ENCODE assay signal across 8 mouse cellular contexts in genomic region chr12:75701173-75702083, GRCm38 (mm10). TPM values are rescaled to one million over a fixed set of nuclear protein-coding genes. Genes with fewer than 3 reads are reported as not detected.
DNase-seq lines count a peak whose midpoint lies in the region; ATAC-seq lines count a peak whose summit lies in the region.

No protein-coding gene starts in this region.

- 31% methylated on average over 21 of the region's 21 CpGs for WGBS in limb, embryonic 12.5 days
- 34% methylated on average over 21 of the region's 21 CpGs for WGBS in neural tube, embryonic 11.5 days

- H3K4me3 ChIP-seq in limb, embryonic 12.5 days (replicated peaks): 0 out of 2 replicates have a peak overlapping the region, but pooled peaks have one; percentile 7
- no peak overlapping the region for H3K4me3 ChIP-seq in neural tube, embryonic 11.5 days (ENCODE audit: low read depth, low read length)

- no peaks in the 10 kb centered on the region for H3K36me3 ChIP-seq in limb, embryonic 12.5 days
- no peaks in the 10 kb centered on the region for H3K36me3 ChIP-seq in neural tube, embryonic 11.5 days (ENCODE audit: control insufficient read depth, insufficient read depth, low read length)

- 0 out of 2 replicates have a peak overlapping the region, but pooled peaks have one; percentile 19 for H3K9ac ChIP-seq in limb, embryonic 12.5 days (replicated peaks)
- peak overlapping the region; percentile 18; the same call in 1 of the 2 replicates for H3K9ac ChIP-seq in neural tube, embryonic 11.5 days (ENCODE audit: low read length)

- H3K27ac ChIP-seq in limb, embryonic 12.5 days: no peak overlapping the region
- no peak overlapping the region for H3K27ac ChIP-seq in neural tube, embryonic 11.5 days (ENCODE audit: low read depth, low read length)

- 0 out of 2 replicates have a peak, but pooled peaks have one; percentile 37 for ATAC-seq in limb, embryonic 12.5 days (ENCODE audit: insufficient number of reproducible peaks, insufficient read depth, low FRiP score, low TSS enrichment, low read depth)
- peak; percentile 9; the same call in 1 of the 2 replicates for ATAC-seq in neural tube, embryonic 11.5 days (ENCODE audit: insufficient read depth, low FRiP score, low TSS enrichment)

- H3K27me3 ChIP-seq in limb, embryonic 12.5 days: no peaks in the 10 kb centered on the region
- H3K27me3 ChIP-seq in neural tube, embryonic 11.5 days (ENCODE audit: control insufficient read depth, insufficient read depth, low read length): no peaks in the 10 kb centered on the region

- H3K4me1 ChIP-seq in limb, embryonic 12.5 days (replicated peaks): peaks cover 15% of the 10 kb centered on the region
- H3K4me1 ChIP-seq in neural tube, embryonic 11.5 days (ENCODE audit: control insufficient read depth, insufficient read depth, low read length): no peaks in the 10 kb centered on the region

- H3K9me3 ChIP-seq in limb, embryonic 12.5 days: 0 out of 2 replicates have a peak, but pooled peaks cover 3% of the 10 kb centered on the region
- H3K9me3 ChIP-seq in neural tube, embryonic 11.5 days (ENCODE audit: control insufficient read depth, low read length): no peaks in the 10 kb centered on the region

- DNase-seq in right cerebral cortex, postnatal 14 days: peak; percentile 28
- no peak for DNase-seq in right cerebral cortex, postnatal 25 days
- DNase-seq in fibroblast of lung, adult 2 months (ENCODE audit: low read depth): peak; percentile 70
- DNase-seq in heart, postnatal 4 days: peak; percentile 64
- DNase-seq in neural tube, embryonic 11.5 days (ENCODE audit: low spot score): peak; percentile 42
- no peak for DNase-seq in spleen, adult 18-20 months
- DNase-seq in thymus, postnatal 10 days (ENCODE audit: low spot score in 2 of 2): no peak

- H3K4me2 ChIP-seq in limb, embryonic 12.5 days: peak overlapping the region; percentile 45
- peak overlapping the region; percentile 39 for H3K4me2 ChIP-seq in neural tube, embryonic 11.5 days (ENCODE audit: low read depth)

RNA-seq across cellular contexts. Expression of gene Wdr89, which starts 32.1 kb away (rescaled TPM):
- 1 to 10 TPM; 3.0 to 3.2 TPM for total RNA-seq in heart, postnatal 4 days (2021)
- 13.7 and 14.0 TPM in 2 replicates for polyA plus RNA-seq in limb, embryonic 12.5 days (2016; fragmentation: Nextera tagmentation; extraction: Ambion mirVana)
- polyA plus RNA-seq in neural tube, embryonic 11.5 days (2014; fragmentation: Nextera tagmentation; extraction: Ambion mirVana): 10.3 and 10.4 TPM in 2 replicates

RNA-seq across cellular contexts. Expression of gene Sgpp1, which starts 34.1 kb away (rescaled TPM):
- total RNA-seq in heart, postnatal 4 days (2021): 10 to 100 TPM; 18.3 to 20.0 TPM
- 13.4 and 14.4 TPM in 2 replicates for polyA plus RNA-seq in limb, embryonic 12.5 days (2016; fragmentation: Nextera tagmentation; extraction: Ambion mirVana)
- polyA plus RNA-seq in neural tube, embryonic 11.5 days (2014; fragmentation: Nextera tagmentation; extraction: Ambion mirVana): 7.2 and 7.7 TPM in 2 replicates

Comparison
In these comparisons a context has a peak if more than half of its experiments do, and no peak if none do; other contexts are left out.
1. DNase-seq: peak in right cerebral cortex, postnatal 14 days (single experiment), fibroblast of lung, adult 2 months (single experiment), heart, postnatal 4 days (single experiment) and neural tube, embryonic 11.5 days (single experiment); none in right cerebral cortex, postnatal 25 days (single experiment), spleen, adult 18-20 months (0 of 2) and thymus, postnatal 10 days (0 of 2).